Comparison of ENCODE assay signal across 18 mouse cellular contexts in the genomic region with DNA sequence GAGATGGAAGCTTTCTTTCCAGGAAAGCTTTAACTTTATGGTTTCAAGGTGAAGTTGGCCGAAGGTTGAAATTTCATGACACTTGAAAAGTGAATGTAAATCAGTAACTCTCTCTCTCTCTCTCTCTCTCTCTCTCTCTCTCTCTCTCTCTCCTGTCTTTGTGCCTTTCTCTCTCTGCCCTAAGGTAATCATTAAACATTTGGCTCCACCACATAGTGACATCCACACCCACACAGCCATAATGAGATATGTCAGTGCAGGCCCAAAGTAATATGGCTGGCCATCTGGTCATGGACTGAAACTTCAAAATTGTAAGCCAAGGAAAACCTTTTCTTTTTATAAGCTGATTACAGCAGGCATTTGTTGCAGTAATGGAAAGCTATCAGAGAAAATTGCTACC.
"Had no signal": no experiment of that assay in that cellular context is flagged by ENCODE, and none has a peak within 500 bp of the region (broad histone marks: within the 10 kb centered on the region; RNA-seq: fewer than 3 reads in every experiment).

No protein-coding gene starts in this region.

- H3K36me3 ChIP-seq: midbrain, embryonic 10.5 days; midbrain, embryonic 12.5 days; neural tube, embryonic 13.5 days; neural tube, embryonic 15.5 days had no signal

- H3K9me3 ChIP-seq: midbrain, embryonic 10.5 days; midbrain, embryonic 12.5 days; neural tube, embryonic 13.5 days; neural tube, embryonic 15.5 days had no signal

- H3K4me1 ChIP-seq: midbrain, embryonic 10.5 days; midbrain, embryonic 12.5 days; neural tube, embryonic 13.5 days had no signal

- H3K27me3 ChIP-seq: midbrain, embryonic 12.5 days; neural tube, embryonic 13.5 days; neural tube, embryonic 15.5 days had no signal

- ATAC-seq: midbrain, embryonic 16.5 days had no signal

- DNase-seq: lung, embryonic 14.5 days; lung, postnatal 10 days; lung, postnatal 4 days; midbrain, embryonic 14.5 days; retina, postnatal 1 day; right cerebral cortex, adult 18-20 months; right cerebral cortex, postnatal 25 days; right cerebral cortex, postnatal 4 days; spleen, adult 18-20 months; thymus, adult 18-20 months; thymus, postnatal 14 days; thymus, postnatal 36 days had no signal

- H3K9ac ChIP-seq: lung, embryonic 14.5 days; midbrain, embryonic 12.5 days; neural tube, embryonic 13.5 days; neural tube, embryonic 15.5 days had no signal

- H3K4me3 ChIP-seq: midbrain, embryonic 10.5 days; midbrain, embryonic 12.5 days; myocyte; neural tube, embryonic 13.5 days; neural tube, embryonic 15.5 days had no signal

- H3K4me2 ChIP-seq: lung, embryonic 14.5 days; midbrain, embryonic 12.5 days; neural tube, embryonic 13.5 days; neural tube, embryonic 15.5 days had no signal

- H3K27ac ChIP-seq: midbrain, embryonic 10.5 days; midbrain, embryonic 12.5 days; neural tube, embryonic 13.5 days; neural tube, embryonic 15.5 days had no signal
